Mouse (Mus musculus) forebrain, embryonic 15.5 days (tissue): ENCODE measurements at regions not wholly inside any gene's neighbourhood (a gene's known extent, or its start where the extent isn't known, plus 50 kb on each side); places are given as distances from the start of the nearest gene placed in this dataset.
"Not testable (repeated sequence)": the region's sequence is repeated elsewhere in the genome, so short reads cannot be mapped to it uniquely, and the experiment has no call there.

Source experiments
- ATAC-seq: fragments of 200-750 bp; cut with Nextera tagmentation; replicated peaks from 2 replicates; pipeline ENCODE4 v1.8.0; 2017; ENCODE audit warnings: mild to moderate bottlenecking, moderate TSS enrichment, moderate library complexity
- H3K27ac ChIP-seq: fragments of 300-500 bp; sonication (generic); replicated peaks from 2 replicates; pipeline ENCODE4 v1.5.1; 2015; ENCODE audit warnings: mild to moderate bottlenecking, inconsistent platforms
- H3K27me3 ChIP-seq: fragments of 300-500 bp; sonication (generic); 2 replicates; pipeline ENCODE4 v1.6.1; 2015; ENCODE audit warnings: inconsistent platforms
- H3K36me3 ChIP-seq: fragments of 300-500 bp; sonication (generic); 2 replicates; pipeline ENCODE4 v1.6.1; 2015; ENCODE audit warnings: mild to moderate bottlenecking, inconsistent platforms
- H3K4me1 ChIP-seq: fragments of 300-500 bp; sonication (generic); 2 replicates; pipeline ENCODE4 v1.6.1; 2015; ENCODE audit warnings: inconsistent platforms
- H3K4me2 ChIP-seq: fragments of 300-500 bp; sonication (generic); replicated peaks from 2 replicates; pipeline ENCODE4 v1.6.1; 2015; ENCODE audit warnings: mild to moderate bottlenecking, inconsistent platforms
- H3K4me3 ChIP-seq: fragments of 300-500 bp; sonication (generic); 2 replicates; pipeline ENCODE4 v1.5.1; 2015; ENCODE audit warnings: mild to moderate bottlenecking, inconsistent platforms
- H3K9ac ChIP-seq: fragments of 300-500 bp; sonication (generic); replicated peaks from 2 replicates; pipeline ENCODE4 v1.6.1; 2015; ENCODE audit warnings: mild to moderate bottlenecking, inconsistent platforms
- H3K9me3 ChIP-seq: fragments of 300-500 bp; sonication (generic); 2 replicates; pipeline ENCODE4 v1.6.1; 2016; ENCODE audit warnings: inconsistent platforms
- WGBS: fragments of 180-500 bp; shearing (Covaris S2); methylation state at CpG from one replicate; pipeline ENCODE4 v1.1.7; 2015; ENCODE audit warnings: mixed read lengths; 5-methylcytosine and 5-hydroxymethylcytosine counted together

DNA sequence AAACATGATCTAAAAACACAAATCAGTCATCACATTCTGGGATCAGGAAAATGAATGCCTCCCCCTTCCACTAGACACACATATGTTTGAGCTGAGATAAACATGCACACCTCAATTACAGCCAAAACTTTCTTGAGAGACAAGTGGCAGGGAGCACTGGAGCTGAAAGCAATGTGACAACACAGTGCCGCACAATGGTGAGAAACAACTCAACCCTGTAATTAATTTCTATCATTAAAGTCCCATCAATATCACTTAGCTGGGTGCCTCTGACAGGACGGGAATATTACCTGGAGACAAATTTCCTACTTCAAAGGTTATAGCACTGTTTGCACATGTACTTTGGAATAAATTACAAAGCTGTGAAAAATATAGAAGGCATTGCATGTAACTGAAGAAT is 381.2 kb upstream of the Amd2 start:
- WGBS: 39% methylated on average over 2 of the region's 2 CpGs
- Histone ChIP-seq H3K36me3 (no peaks in the 10 kb centered on the region), H3K9ac (no peak overlapping the region), H3K4me1 (no peaks in the 10 kb centered on the region), H3K27ac (no peak overlapping the region), H3K27me3 (no peaks in the 10 kb centered on the region), H3K4me2 (no peak overlapping the region), H3K4me3 (no peak overlapping the region), H3K9me3 (no peaks in the 10 kb centered on the region)
- peak; percentile 48 for ATAC-seq

DNA sequence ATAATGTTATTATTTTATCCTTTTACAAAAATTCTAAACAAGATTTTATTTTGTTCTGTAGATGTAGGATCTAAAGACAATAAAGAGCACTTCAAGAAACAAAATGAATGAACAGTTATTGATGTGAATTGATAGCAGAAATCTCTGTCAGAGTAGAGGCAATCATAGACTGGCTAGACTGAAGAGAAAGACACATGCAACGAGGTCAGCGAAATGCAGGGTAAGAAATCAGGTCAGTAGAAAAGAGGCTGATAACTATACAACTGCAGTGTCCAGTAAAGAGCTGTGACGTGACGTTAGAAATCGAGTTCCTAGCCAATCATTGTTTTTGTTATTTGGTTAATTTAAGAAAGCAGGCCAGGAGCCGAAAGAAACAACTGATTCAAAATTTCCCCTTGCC is 343.0 kb upstream of the Amd2 start:
- Histone ChIP-seq H3K4me1 (no peaks in the 10 kb centered on the region), H3K9me3 (no peaks in the 10 kb centered on the region), H3K9ac (no peak overlapping the region), H3K4me3 (no peak overlapping the region), H3K4me2 (no peak overlapping the region), H3K27me3 (no peaks in the 10 kb centered on the region), H3K36me3 (no peaks in the 10 kb centered on the region), H3K27ac (no peak overlapping the region)
- WGBS: 84% methylated on average over 6 of the region's 6 CpGs
- no peak for ATAC-seq

DNA sequence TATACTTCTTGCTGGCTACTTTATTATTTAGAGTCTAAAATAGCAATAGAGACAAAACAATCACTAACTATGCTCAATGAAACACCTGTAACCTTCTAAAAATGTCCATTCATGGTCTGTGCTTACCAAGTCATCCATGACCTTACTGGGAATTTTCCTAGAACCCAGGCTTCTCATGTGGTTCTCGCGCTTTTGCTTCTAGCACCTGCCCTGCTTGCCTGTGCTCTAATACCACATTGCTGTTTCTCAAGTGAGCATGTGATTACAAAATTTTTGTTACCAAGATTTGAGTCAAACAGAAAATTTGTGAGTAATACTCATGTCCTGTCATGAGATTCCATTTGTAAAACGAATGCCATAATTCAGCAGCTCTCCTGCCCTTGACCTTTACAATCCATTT is 324.8 kb upstream of the Amd2 start:
- ATAC-seq: no peak

DNA sequence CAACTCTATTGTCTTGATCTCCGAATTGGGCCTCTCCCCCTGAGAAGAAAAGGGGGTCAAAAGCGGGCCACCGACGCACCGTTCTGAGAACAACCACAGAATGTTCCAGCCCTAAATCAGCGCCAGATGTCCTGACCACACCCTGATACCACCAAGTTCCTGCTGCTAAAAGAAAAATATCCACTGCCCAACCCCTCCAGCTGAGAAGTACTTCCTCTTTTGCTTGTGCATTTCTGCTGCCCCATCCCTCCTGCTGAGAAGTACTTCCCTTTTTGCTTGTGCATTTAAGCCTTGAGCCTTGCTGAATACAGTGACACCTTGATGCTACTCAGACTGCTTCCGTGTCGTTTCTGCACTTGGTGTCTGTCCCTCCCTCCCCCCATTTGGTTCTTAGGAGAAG is 287.2 kb upstream of the Amd2 start:
- not testable (repeated sequence) for H3K27ac ChIP-seq, H3K9me3 ChIP-seq, H3K36me3 ChIP-seq, ATAC-seq, H3K27me3 ChIP-seq, H3K4me1 ChIP-seq, H3K4me3 ChIP-seq, H3K9ac ChIP-seq, H3K4me2 ChIP-seq
- WGBS: 95% methylated on average over 8 of the region's 8 CpGs

More for the DNA sequence above, 324.8 kb upstream of the Amd2 start:
- Histone ChIP-seq H3K9me3 (no peaks in the 10 kb centered on the region), H3K4me2 (no peak overlapping the region), H3K27me3 (no peaks in the 10 kb centered on the region), H3K36me3 (no peaks in the 10 kb centered on the region), H3K4me3 (no peak overlapping the region), H3K27ac (no peak overlapping the region), H3K9ac (no peak overlapping the region), H3K4me1 (no peaks in the 10 kb centered on the region)
- WGBS: 90% methylated on average over 3 of the region's 3 CpGs

DNA sequence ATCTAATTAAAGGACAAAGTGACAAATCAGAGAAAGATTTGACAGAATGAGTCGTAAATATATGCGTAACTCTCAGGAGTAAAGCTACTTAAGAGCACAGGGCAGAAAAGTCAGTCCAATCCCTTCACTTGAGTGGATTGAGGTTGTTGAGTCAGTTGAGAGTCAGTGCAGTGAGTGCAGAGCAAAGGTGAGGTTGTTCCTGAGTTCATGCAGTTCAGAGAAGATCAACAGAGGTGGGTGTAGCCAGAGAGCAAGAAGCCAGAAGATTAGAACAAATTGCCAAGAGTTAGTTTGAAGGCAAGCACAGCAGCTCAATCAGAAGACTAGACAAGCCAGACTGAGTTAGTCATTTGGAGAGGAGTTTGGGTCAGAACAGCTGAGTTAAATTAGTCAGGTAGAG is 237.4 kb upstream of the Amd2 start:
- Histone ChIP-seq H3K9ac (no peak overlapping the region), H3K27me3 (no peaks in the 10 kb centered on the region), H3K4me2 (no peak overlapping the region), H3K9me3 (no peaks in the 10 kb centered on the region), H3K4me1 (no peaks in the 10 kb centered on the region), H3K36me3 (no peaks in the 10 kb centered on the region), H3K27ac (no peak overlapping the region), H3K4me3 (no peak overlapping the region)
- WGBS: 88% methylated on average over 2 of the region's 2 CpGs
- ATAC-seq: no peak

DNA sequence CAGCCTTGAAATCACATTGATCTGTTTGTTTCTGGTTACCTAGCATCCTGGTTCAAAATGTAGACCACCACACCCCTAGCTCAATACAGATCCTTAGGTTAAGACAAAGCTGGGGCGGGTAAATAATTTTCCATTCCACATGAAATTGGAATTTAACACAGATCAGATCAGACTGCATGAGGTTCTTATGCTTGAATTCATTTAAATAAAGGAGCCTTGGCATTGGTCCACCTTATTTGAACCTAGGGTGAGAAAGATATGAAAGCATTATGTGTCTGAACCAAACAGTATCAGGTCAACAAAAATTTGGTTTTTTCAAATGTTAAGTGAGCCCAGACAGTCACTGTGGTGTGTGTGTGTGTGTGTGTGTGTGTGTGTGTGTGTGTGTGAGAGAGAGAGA is 234.3 kb upstream of the Amd2 start:
- no peaks in the 10 kb centered on the region for H3K36me3 ChIP-seq
- no peak overlapping the region for H3K27ac ChIP-seq
- 61% methylated on average over 1 of the region's 1 CpGs for whole genome bisulfite sequencing
- no peaks in the 10 kb centered on the region for H3K27me3 ChIP-seq
- no peak overlapping the region for H3K4me2 ChIP-seq
- H3K9me3 ChIP-seq: no peaks in the 10 kb centered on the region
- H3K9ac ChIP-seq: no peak overlapping the region
- no peaks in the 10 kb centered on the region for H3K4me1 ChIP-seq
- H3K4me3 ChIP-seq: no peak overlapping the region
- ATAC-seq: no peak

DNA sequence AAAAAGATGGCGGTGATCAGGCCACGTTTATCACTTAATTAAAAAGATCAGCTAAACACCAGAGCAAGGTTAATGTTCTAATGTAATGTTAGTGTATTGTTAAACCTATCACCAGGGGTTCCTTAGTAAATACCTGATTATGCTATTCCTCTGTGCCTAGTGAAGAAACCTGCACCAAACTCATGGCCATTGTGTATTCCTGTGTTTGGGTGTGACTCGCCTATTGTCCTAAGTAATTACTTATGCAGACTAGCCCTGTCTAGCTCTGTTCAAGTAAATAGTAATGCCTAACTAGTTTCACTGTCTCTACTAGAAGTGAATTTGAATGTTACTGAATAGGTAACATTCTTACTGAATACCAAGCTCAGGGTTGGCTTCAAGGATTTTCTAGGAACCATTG is 231.6 kb upstream of the Amd2 start:
- Histone ChIP-seq H3K4me2 (no peak overlapping the region), H3K9me3 (no peaks in the 10 kb centered on the region), H3K27me3 (no peaks in the 10 kb centered on the region), H3K4me3 (no peak overlapping the region), H3K36me3 (no peaks in the 10 kb centered on the region), H3K4me1 (no peaks in the 10 kb centered on the region), H3K27ac (no peak overlapping the region), H3K9ac (no peak overlapping the region)
- no peak for ATAC-seq
- 89% methylated on average over 3 of the region's 3 CpGs for WGBS

DNA sequence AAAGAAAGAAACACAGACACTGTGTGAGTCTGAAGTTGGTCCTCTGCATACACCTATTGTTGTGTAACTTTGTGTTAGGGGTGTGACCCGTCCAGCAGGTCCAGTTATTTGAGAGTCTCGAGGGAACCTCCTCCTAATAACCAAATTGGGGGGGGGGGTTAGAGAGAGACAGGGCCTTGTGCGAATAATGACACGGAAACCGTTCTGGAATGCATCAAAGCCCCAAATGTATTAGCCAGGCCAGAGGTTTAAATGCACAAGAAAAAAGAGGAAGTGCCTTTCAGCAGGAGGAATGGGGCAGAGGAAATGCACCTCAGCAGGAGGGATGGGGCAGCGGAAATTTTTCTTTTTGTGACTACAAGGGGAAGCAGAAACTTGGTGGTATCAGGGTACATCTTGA is 228.9 kb upstream of the Amd2 start:
- Histone ChIP-seq H3K9ac (no peak overlapping the region), H3K4me2 (no peak overlapping the region), H3K27me3 (no peaks in the 10 kb centered on the region), H3K27ac (no peak overlapping the region), H3K9me3 (no peaks in the 10 kb centered on the region), H3K4me1 (no peaks in the 10 kb centered on the region), H3K4me3 (no peak overlapping the region), H3K36me3 (no peaks in the 10 kb centered on the region)
- ATAC-seq: no peak
- 80% methylated on average over 6 of the region's 6 CpGs for WGBS
